Mouse (Mus musculus): ENCODE measurements at regions not wholly inside any gene's neighbourhood (a gene's known extent, or its start where the extent isn't known, plus 50 kb on each side); places are given as distances from the start of the nearest gene placed in this dataset.

DNA sequence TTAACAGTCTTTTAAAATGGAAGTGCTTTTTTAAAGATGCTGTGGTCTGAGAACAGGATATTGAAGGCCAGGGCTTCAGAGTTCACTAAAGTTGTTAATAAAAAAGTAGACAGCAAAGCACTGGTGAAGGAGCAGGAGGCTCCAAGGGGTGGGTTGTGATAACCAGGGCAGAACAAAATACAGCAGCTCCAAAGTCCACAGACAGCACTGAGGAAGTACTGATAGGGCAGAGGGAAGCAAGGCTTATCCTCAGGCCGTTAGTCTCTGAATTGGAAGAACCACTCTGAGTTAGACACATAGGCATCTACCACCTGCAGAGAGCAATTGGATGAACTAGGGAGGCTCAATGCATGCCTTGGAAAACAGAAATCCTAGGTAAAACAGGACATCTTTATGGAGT is 62.1 kb downstream of the P2ry1 start:
- DNase-seq (ENCODE audit: low spot score in 2 of 2): no peak

- DNase-seq (ENCODE audit: low spot score in 2 of 2): no peak
These were observed 64.5 kb downstream of the P2ry1 start for GRCm38 (mm10) chr3:61067067-61067466.

DNA sequence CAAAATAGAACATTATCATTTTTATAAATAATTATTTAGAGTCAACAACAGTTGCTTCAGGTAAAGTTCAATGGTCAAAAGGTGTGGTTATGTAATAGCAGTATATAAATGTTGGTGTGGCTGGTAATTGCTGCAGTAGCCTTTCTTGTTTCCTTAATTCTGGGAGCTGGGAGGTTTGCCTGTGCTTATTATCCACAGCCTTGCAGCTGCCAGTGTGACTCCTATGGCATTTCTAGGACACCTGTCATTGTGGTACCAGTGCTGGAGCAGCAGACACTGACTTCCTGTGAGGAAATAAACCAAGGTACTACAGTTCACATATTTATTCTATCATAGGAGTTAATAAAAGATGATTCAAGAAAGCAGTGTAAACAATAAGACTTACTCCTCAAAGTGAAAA is 65.6 kb downstream of the P2ry1 start:
- DNase-seq (ENCODE audit: low spot score in 2 of 2): no peak

GRCm38 (mm10) chr3:61071041-61071440 is 68.4 kb downstream of the P2ry1 start:
- no peak for DNase-seq (ENCODE audit: low spot score in 2 of 2)

- DNase-seq (ENCODE audit: low spot score in 2 of 2): no peak
These were observed 69.7 kb downstream of the P2ry1 start for GRCm38 (mm10) chr3:61072330-61072729.

DNA sequence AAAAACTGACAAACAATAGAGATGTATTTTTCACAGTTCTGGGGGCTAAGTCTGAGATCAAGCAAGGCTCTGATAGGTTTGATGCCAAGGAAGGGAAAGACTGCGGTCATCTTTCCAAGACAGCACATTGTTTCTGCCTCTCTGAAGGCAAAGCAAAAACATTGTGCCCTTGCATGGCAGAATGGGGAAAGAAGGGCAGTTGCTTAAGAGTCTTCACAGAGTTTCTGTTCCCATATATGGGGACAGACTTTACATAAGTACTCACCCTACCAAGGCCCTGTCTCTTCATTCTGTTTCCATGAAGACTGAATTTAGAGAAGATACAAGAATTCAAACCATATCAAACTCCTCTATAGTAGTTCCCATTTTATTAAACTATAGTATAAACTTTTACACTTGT is 70.5 kb downstream of the P2ry1 start:
- no peak for DNase-seq (ENCODE audit: low spot score in 2 of 2)

GRCm38 (mm10) chr3:61073806-61074205 is 71.2 kb downstream of the P2ry1 start:
- DNase-seq (ENCODE audit: low spot score in 2 of 2): no peak

DNA sequence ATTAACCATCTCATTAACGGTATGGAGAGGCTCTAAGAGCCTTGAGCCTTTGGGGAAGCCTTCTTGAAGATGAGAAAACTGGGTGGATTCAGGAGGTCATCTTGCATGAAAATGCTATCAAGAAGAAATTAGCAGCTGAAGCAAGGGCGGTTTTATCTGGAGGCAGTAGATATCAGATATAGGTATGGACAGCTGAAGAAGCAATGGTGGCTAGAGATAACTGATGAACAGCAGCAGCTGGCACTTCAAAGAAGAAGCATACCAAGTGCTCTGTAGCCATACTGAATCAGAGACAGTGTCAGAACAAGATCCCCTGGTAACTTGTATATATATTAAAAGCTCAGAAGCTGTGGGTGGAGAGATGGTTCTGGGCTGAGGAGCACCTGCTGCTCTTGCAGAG is 73.2 kb downstream of the P2ry1 start:
- DNase-seq (ENCODE audit: low spot score in 2 of 2): no peak

DNA sequence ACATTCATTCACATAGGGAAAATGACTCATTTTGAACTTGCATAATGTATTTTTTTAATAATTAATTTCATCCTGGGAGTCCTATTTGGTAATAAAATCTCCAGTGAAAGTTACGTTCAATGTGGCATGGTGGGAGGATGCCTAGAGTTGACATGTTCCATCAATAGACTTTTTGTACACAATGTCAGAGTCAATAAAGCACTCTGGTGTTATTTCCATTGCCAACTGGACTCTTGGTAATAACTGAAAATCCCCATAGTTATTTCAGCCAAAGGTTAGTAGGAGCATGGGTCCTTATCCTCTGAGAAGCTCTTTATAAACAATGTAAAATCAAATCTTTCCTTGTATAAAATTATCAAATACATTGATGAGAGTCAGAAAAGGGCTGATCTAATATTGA is 87.3 kb downstream of the P2ry1 start:
- no peak for DNase-seq (ENCODE audit: low spot score in 2 of 2)

GRCm38 (mm10) chr3:61092031-61092430 is 89.4 kb downstream of the P2ry1 start:
- DNase-seq (ENCODE audit: low spot score in 2 of 2): no peak

DNA sequence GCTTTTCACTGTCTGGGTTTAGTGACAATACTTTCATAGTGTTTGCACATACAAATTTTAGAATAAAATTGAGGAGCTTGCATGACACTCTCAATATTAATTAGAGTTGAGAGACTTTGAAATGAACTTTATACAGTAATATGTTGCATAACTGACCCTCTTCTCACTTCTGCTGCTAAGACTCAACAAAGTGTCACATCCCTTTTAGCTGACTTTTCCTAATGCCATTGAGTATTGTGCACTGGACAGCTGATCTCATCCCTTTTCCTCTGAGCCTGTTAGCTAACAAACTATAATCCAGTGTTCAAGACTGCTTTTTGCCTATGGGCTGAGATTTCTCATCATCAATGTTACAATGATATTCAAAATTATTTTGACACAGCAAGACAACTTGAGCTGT is 113.8 kb downstream of the P2ry1 start:
- no peak for DNase-seq (ENCODE audit: low spot score in 2 of 2)

- no peak for DNase-seq (ENCODE audit: low spot score in 2 of 2)
These were observed 130.5 kb downstream of the P2ry1 start for GRCm38 (mm10) chr3:61133096-61133495.

GRCm38 (mm10) chr3:61154087-61154486 is 151.5 kb downstream of the P2ry1 start:
- DNase-seq (ENCODE audit: low spot score in 2 of 2): no peak

DNA sequence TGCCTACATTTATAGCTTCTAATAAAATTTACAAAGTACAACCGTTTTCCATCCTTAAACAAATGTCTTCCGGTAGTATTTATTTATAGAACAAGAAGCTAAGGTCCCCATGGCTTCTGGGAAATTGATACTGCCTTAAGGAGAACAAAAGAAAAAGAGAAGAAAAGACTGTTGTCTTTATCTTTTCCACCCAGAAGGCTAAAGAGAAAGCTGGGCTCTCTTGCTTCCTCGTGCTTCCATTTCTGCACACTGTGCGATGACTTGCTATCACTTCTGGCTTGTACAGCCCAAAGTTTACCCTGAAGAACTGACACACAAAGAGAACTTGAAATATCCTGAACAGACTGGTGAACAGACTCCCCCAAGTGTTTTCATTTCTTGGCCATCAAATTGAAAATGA is 157.2 kb downstream of the P2ry1 start:
- no peak for DNase-seq (ENCODE audit: low spot score in 2 of 2)

GRCm38 (mm10) chr3:61161384-61161783 is 158.8 kb downstream of the P2ry1 start:
- no peak for DNase-seq (ENCODE audit: low spot score in 2 of 2)

- peak in 1 of 2 experiments; percentile 5 for DNase-seq (ENCODE audit: low spot score in 2 of 2)
These were observed 175.6 kb upstream of the Rap2b start for GRCm38 (mm10) chr3:61185789-61186188.

DNA sequence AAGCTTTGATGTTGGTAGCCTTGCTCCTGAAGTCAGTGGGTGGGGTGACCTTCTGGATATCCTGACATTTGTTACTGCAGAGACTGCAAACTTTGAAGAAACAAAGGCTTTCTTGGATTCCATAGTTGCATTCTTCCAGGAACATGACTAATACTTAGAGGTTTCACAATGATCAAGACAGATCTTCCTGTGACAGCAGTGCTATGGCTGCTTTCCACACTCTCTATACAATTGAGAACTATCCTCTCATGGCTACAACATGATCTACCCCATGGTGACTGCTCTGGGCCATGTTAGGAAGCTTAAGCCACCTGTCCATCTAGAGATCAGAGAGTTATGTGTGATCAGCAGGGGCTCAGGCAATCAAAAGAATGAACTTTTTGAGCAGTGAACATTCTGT is 172.8 kb upstream of the Rap2b start:
- no peak for DNase-seq (ENCODE audit: low spot score in 2 of 2)

GRCm38 (mm10) chr3:61216562-61216961 is 144.9 kb upstream of the Rap2b start:
- DNase-seq (ENCODE audit: low spot score in 2 of 2): no peak

DNA sequence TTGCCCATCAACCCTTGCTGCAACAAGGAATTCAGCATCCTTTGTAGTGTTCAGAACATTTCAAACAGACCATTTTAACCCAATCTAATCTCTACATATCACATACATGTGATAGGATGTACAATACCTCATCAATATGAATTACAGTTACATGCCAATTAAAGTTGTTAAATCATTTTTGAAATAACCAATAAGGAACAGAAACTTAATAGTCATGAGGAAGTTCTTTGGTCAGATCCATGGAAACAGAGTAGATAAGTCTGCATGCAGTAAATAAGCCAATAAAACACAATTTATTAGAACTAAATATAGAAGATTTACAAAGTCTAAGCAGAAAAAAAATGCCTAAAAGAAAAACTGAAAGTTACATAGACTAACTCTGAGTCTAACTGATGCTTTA is 136.9 kb upstream of the Rap2b start:
- DNase-seq (ENCODE audit: low spot score in 2 of 2): no peak

GRCm38 (mm10) chr3:61225054-61225453 is 136.4 kb upstream of the Rap2b start:
- DNase-seq (ENCODE audit: low spot score in 2 of 2): no peak

GRCm38 (mm10) chr3:61241380-61241779 is 120.1 kb upstream of the Rap2b start:
- DNase-seq (ENCODE audit: low spot score in 2 of 2): no peak

DNA sequence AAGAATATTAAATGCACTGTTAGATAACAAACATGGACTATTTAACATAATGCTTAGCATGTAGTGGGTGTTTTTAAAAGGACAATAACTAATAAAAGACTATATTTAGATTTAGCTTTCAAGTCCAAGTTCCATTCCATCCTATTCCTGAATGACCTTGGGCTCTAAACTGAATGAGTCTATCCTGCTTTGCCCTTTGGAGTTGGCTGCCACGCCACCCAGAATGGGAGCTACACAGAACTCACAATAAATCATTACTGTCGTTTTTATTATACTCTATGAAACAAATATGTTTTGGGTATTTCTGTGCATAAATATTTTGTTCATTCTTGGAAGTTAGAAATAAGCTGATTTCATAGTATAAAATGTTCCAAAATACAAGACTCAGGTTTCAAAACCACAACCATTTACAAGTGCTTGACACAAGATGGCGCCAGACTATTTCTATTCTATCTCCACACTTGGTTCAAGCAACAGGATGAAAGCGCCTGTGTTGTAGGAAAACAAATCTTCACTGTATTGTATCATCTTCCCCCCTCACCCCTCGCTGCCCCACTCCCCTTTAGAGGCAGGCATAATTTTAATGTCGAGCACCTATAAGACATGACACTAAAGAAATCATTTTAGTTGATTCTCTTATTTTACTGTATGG is 117.4 kb upstream of the Rap2b start:
- DNase-seq (ENCODE audit: low spot score in 2 of 2): peak in 1 of 2 experiments; percentile 58

DNA sequence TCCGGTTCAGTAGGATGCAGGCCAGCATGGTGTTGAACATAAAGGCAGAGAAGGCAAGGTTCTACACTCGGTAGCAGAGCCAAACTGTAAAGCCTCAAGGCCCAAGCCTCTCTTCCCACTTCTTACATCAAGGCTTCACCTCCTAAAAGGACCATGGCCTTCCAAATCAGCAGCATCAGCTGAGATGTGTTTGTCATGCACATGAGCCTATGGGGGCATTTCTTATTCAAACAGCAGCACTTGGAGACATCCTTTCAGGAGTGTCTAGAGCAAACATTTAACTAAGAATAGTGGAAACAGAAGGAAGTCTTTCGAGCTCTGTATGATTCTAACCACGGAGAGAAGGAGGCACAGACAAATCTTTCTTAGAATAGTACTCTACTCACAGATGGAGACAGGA is 115.0 kb upstream of the Rap2b start:
- no peak for DNase-seq (ENCODE audit: low spot score in 2 of 2)

DNA sequence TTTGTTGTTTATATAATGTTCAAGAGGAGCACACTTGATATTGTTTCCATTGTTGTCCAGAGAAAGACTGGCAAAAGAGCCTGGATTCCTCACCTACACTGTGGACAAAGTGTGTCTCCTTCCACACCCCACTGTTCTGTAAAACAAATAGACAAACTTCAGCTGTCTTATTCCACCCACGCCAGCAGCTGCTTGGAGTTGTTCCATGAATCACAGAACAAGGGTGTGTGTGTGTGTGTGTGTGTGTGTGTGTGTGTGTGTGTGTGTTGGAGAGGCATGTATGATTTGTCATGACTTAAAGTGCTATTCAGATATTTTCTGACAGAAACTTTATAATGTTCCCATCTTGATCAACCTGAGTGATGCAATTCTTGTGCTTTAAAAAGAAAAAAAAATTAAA is 114.1 kb upstream of the Rap2b start:
- no peak for DNase-seq (ENCODE audit: low spot score in 2 of 2)
